Mouse (Mus musculus): ENCODE measurements around the gene Plxnc1. TPM values are rescaled to one million over a fixed set of nuclear protein-coding genes. Genes with fewer than 3 reads are reported as not detected.

Gene Plxnc1
- polyA plus RNA-seq, 1 experiment from 2014 or later = 0.95 TPM

GRCm38 (mm10) chr10:94924450-94924849 lies 20.2 kb downstream of the Plxnc1 start:
- WGBS = 83% methylated on average over 4 of the region's 4 CpGs
- no peak overlapping the region for H3K4me3 ChIP-seq (ENCODE audit: low read length)

GRCm38 (mm10) chr10:94923337-94923762 lies 21.3 kb downstream of the Plxnc1 start:
- H3K9ac ChIP-seq (replicated peaks; ENCODE audit: low read length) = no peak overlapping the region
- H3K4me3 ChIP-seq (ENCODE audit: low read length) = no peak overlapping the region
- no peaks in the 10 kb centered on the region for H3K36me3 ChIP-seq (ENCODE audit: insufficient read depth, low read length)
- H3K9me3 ChIP-seq (ENCODE audit: low read length) = no peaks in the 10 kb centered on the region
- WGBS = 72% methylated on average over 7 of the region's 7 CpGs
- no peaks in the 10 kb centered on the region for H3K27me3 ChIP-seq (ENCODE audit: insufficient read depth, low read length)
- no peak for ATAC-seq (ENCODE audit: low FRiP score, low TSS enrichment)
- H3K4me1 ChIP-seq (ENCODE audit: insufficient read depth, low read length) = peaks cover 9% of the 10 kb centered on the region; the same call in 1 of the 2 replicates
- no peak overlapping the region for H3K27ac ChIP-seq (ENCODE audit: low read length)
- H3K4me2 ChIP-seq (replicated peaks; ENCODE audit: low read depth, low read length) = no peak overlapping the region

More at GRCm38 (mm10) chr10:94924450-94924849, 20.2 kb downstream of the Plxnc1 start:
- Histone ChIP-seq H3K27me3 (ENCODE audit: insufficient read depth, low read length) (no peaks in the 10 kb centered on the region), H3K27ac (ENCODE audit: low read length) (no peak overlapping the region), H3K9ac (replicated peaks; ENCODE audit: low read length) (no peak overlapping the region), H3K36me3 (ENCODE audit: insufficient read depth, low read length) (no peaks in the 10 kb centered on the region), H3K4me2 (replicated peaks; ENCODE audit: low read depth, low read length) (no peak overlapping the region), H3K9me3 (ENCODE audit: low read length) (no peaks in the 10 kb centered on the region), H3K4me1 (ENCODE audit: insufficient read depth, low read length) (peaks cover 9% of the 10 kb centered on the region; the same call in 1 of the 2 replicates)
- ATAC-seq (ENCODE audit: low FRiP score, low TSS enrichment) = no peak

DNA sequence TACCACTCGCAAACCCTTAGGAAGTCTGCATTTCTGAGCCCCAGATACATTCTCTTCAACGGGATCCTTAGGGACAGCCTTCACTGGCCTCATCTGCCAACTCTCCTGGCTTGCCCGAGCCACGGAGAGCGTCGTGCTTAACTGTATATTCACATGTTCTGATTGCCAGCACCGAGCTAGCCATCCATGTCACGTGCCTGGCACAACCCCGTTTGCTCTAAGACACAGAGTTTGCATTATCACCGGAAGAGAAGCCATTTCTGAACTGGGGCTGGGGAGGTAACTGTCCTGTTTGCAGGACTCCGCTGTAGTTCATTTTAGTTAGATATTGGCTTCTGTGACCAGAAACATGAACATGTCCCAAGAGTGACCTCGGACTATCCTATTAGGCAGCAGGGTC lies 21.8 kb downstream of the Plxnc1 start:
- no peak overlapping the region for H3K4me2 ChIP-seq (replicated peaks; ENCODE audit: low read depth, low read length)
- H3K4me3 ChIP-seq (ENCODE audit: low read length) = no peak overlapping the region
- H3K27ac ChIP-seq (ENCODE audit: low read length) = no peak overlapping the region
- no peak overlapping the region for H3K9ac ChIP-seq (replicated peaks; ENCODE audit: low read length)
- H3K4me1 ChIP-seq (ENCODE audit: insufficient read depth, low read length) = peaks cover 9% of the 10 kb centered on the region; the same call in 1 of the 2 replicates
- no peaks in the 10 kb centered on the region for H3K36me3 ChIP-seq (ENCODE audit: insufficient read depth, low read length)
- ATAC-seq (ENCODE audit: low FRiP score, low TSS enrichment) = no peak
- no peaks in the 10 kb centered on the region for H3K9me3 ChIP-seq (ENCODE audit: low read length)
- no peaks in the 10 kb centered on the region for H3K27me3 ChIP-seq (ENCODE audit: insufficient read depth, low read length)
- WGBS = 88% methylated on average over 12 of the region's 12 CpGs

DNA sequence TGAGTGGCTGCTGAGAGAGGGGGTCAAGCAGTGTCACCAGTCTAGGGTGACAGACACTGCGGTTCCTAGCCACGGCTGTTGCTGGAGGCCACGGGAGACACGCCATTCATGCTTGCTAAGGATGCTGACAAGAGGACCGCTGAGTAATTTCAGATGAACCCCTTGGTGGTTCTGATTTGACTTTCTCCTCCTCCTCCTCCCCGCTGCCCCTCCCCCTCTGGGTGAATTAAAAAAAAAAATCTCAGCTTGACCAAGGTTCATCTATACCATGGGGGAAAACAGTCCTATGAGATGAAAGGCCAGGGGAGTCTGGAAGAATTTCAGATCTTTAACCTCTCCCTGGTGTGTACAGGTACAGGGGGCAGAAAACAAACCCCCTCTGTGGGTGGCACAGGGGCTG lies 22.9 kb downstream of the Plxnc1 start:
- H3K36me3 ChIP-seq (ENCODE audit: insufficient read depth, low read length) = no peaks in the 10 kb centered on the region
- no peak overlapping the region for H3K9ac ChIP-seq (replicated peaks; ENCODE audit: low read length)
- no peaks in the 10 kb centered on the region for H3K9me3 ChIP-seq (ENCODE audit: low read length)
- no peak for ATAC-seq (ENCODE audit: low FRiP score, low TSS enrichment)
- no peak overlapping the region for H3K4me3 ChIP-seq (ENCODE audit: low read length)
- H3K4me2 ChIP-seq (replicated peaks; ENCODE audit: low read depth, low read length) = no peak overlapping the region
- H3K27me3 ChIP-seq (ENCODE audit: insufficient read depth, low read length) = no peaks in the 10 kb centered on the region
- no peak overlapping the region for H3K27ac ChIP-seq (ENCODE audit: low read length)
- peaks cover 12% of the 10 kb centered on the region; the same call in 1 of the 2 replicates for H3K4me1 ChIP-seq (ENCODE audit: insufficient read depth, low read length)
- whole genome bisulfite sequencing = 46% methylated on average over 6 of the region's 6 CpGs

GRCm38 (mm10) chr10:94920526-94920925 lies 24.1 kb downstream of the Plxnc1 start:
- H3K27ac ChIP-seq (ENCODE audit: low read length) = no peak overlapping the region
- no peak overlapping the region for H3K9ac ChIP-seq (replicated peaks; ENCODE audit: low read length)
- no peaks in the 10 kb centered on the region for H3K27me3 ChIP-seq (ENCODE audit: insufficient read depth, low read length)
- peaks cover 12% of the 10 kb centered on the region; the same call in 1 of the 2 replicates for H3K4me1 ChIP-seq (ENCODE audit: insufficient read depth, low read length)
- H3K4me3 ChIP-seq (ENCODE audit: low read length) = no peak overlapping the region
- H3K36me3 ChIP-seq (ENCODE audit: insufficient read depth, low read length) = no peaks in the 10 kb centered on the region
- WGBS = 85% methylated on average over 8 of the region's 8 CpGs
- no peak overlapping the region for H3K4me2 ChIP-seq (replicated peaks; ENCODE audit: low read depth, low read length)
- no peaks in the 10 kb centered on the region for H3K9me3 ChIP-seq (ENCODE audit: low read length)
- no peak for ATAC-seq (ENCODE audit: low FRiP score, low TSS enrichment)

- Histone ChIP-seq H3K4me2 (replicated peaks; ENCODE audit: low read depth, low read length) (no peak overlapping the region), H3K9me3 (ENCODE audit: low read length) (no peaks in the 10 kb centered on the region), H3K4me1 (ENCODE audit: insufficient read depth, low read length) (peaks cover 12% of the 10 kb centered on the region; the same call in 1 of the 2 replicates), H3K36me3 (ENCODE audit: insufficient read depth, low read length) (no peaks in the 10 kb centered on the region), H3K27me3 (ENCODE audit: insufficient read depth, low read length) (no peaks in the 10 kb centered on the region), H3K4me3 (ENCODE audit: low read length) (no peak overlapping the region), H3K9ac (replicated peaks; ENCODE audit: low read length) (no peak overlapping the region), H3K27ac (ENCODE audit: low read length) (no peak overlapping the region)
- peak; percentile 29; the same call in 1 of the 2 replicates for ATAC-seq (ENCODE audit: low FRiP score, low TSS enrichment)
- WGBS = 42% methylated on average over 2 of the region's 2 CpGs
These were observed 24.7 kb downstream of the Plxnc1 start for GRCm38 (mm10) chr10:94919960-94920359.

GRCm38 (mm10) chr10:94919552-94919951 lies 25.1 kb downstream of the Plxnc1 start:
- Histone ChIP-seq H3K4me3 (ENCODE audit: low read length) (no peak overlapping the region), H3K36me3 (ENCODE audit: insufficient read depth, low read length) (no peaks in the 10 kb centered on the region), H3K27ac (ENCODE audit: low read length) (no peak overlapping the region), H3K4me2 (replicated peaks; ENCODE audit: low read depth, low read length) (no peak overlapping the region), H3K4me1 (ENCODE audit: insufficient read depth, low read length) (peaks cover 12% of the 10 kb centered on the region; the same call in 1 of the 2 replicates), H3K27me3 (ENCODE audit: insufficient read depth, low read length) (no peaks in the 10 kb centered on the region), H3K9ac (replicated peaks; ENCODE audit: low read length) (no peak overlapping the region), H3K9me3 (ENCODE audit: low read length) (no peaks in the 10 kb centered on the region)
- no peak for ATAC-seq (ENCODE audit: low FRiP score, low TSS enrichment)
- WGBS = 48% methylated on average over 12 of the region's 12 CpGs

GRCm38 (mm10) chr10:94918618-94919017 lies 26.0 kb downstream of the Plxnc1 start:
- Histone ChIP-seq H3K36me3 (ENCODE audit: insufficient read depth, low read length) (no peaks in the 10 kb centered on the region), H3K27me3 (ENCODE audit: insufficient read depth, low read length) (no peaks in the 10 kb centered on the region), H3K9me3 (ENCODE audit: low read length) (no peaks in the 10 kb centered on the region), H3K9ac (replicated peaks; ENCODE audit: low read length) (no peak overlapping the region), H3K27ac (ENCODE audit: low read length) (no peak overlapping the region), H3K4me2 (replicated peaks; ENCODE audit: low read depth, low read length) (no peak overlapping the region), H3K4me3 (ENCODE audit: low read length) (no peak overlapping the region), H3K4me1 (ENCODE audit: insufficient read depth, low read length) (peaks cover 7% of the 10 kb centered on the region; the same call in 1 of the 2 replicates)
- no peak for ATAC-seq (ENCODE audit: low FRiP score, low TSS enrichment)
- 87% methylated on average over 7 of the region's 7 CpGs for WGBS

DNA sequence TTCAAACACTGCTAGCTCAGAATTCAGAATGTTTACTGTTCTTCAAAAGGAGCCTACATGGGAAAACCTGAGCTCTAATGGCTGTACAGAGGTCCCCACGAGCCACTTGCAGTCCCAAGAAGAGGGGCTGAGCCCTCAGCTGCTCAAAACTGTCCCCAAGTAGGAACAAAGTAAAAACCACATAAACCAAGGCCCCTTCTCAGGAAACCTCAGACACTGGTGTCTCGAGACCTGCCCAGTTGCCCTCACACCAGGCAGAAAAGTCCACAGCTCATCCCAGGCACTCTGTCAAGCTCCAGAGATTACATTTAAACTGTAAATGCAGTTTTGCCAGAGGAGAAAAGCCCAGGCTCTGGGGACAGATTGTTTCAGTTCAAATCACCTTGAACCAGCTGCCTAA lies 26.6 kb downstream of the Plxnc1 start:
- Histone ChIP-seq H3K4me1 (ENCODE audit: insufficient read depth, low read length) (0 out of 2 replicates have a peak, but pooled peaks cover 3% of the 10 kb centered on the region), H3K27me3 (ENCODE audit: insufficient read depth, low read length) (no peaks in the 10 kb centered on the region), H3K4me2 (replicated peaks; ENCODE audit: low read depth, low read length) (no peak overlapping the region), H3K9me3 (ENCODE audit: low read length) (no peaks in the 10 kb centered on the region), H3K4me3 (ENCODE audit: low read length) (no peak overlapping the region), H3K9ac (replicated peaks; ENCODE audit: low read length) (no peak overlapping the region), H3K36me3 (ENCODE audit: insufficient read depth, low read length) (no peaks in the 10 kb centered on the region), H3K27ac (ENCODE audit: low read length) (peak overlapping the region; percentile 6; the same call in 1 of the 2 replicates)
- 40% methylated on average over 2 of the region's 2 CpGs for WGBS
- no peak for ATAC-seq (ENCODE audit: low FRiP score, low TSS enrichment)

DNA sequence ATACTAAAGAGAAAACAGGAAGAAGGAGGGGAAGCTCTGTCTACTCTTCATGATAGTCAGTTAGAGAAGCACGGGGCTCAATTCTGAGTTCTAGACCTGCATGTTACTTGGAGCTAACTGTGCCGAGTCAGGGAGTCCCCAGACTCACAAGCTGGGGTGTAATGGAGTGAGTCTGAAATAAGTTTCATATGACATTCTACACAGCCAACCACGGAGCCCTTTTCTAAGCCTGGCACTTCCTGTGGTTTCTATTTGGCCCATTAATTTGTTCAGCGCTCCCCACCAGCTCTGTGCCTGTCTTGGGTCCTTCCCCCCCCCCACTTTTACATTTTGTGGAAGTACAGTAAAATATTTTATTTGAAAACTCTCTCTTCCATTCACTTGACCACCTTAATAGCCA lies 27.3 kb downstream of the Plxnc1 start:
- Histone ChIP-seq H3K9me3 (ENCODE audit: low read length) (no peaks in the 10 kb centered on the region), H3K27ac (ENCODE audit: low read length) (0 out of 2 replicates have a peak overlapping the region, but pooled peaks have one; percentile 0), H3K36me3 (ENCODE audit: insufficient read depth, low read length) (no peaks in the 10 kb centered on the region), H3K4me2 (replicated peaks; ENCODE audit: low read depth, low read length) (no peak overlapping the region), H3K9ac (replicated peaks; ENCODE audit: low read length) (no peak overlapping the region), H3K27me3 (ENCODE audit: insufficient read depth, low read length) (no peaks in the 10 kb centered on the region), H3K4me3 (ENCODE audit: low read length) (no peak overlapping the region), H3K4me1 (ENCODE audit: insufficient read depth, low read length) (0 out of 2 replicates have a peak, but pooled peaks cover 3% of the 10 kb centered on the region)
- WGBS = 42% methylated on average over 4 of the region's 4 CpGs
- no peak for ATAC-seq (ENCODE audit: low FRiP score, low TSS enrichment)

Data from kidney, embryonic 16.5 days (tissue).